Mouse (Mus musculus) ovary, postnatal 10 days (tissue): ENCODE measurements at regions not wholly inside any gene's neighbourhood (a gene's known extent, or its start where the extent isn't known, plus 50 kb on each side); places are given as distances from the start of the nearest gene placed in this dataset.
A peak's percentile ranks its signal among the peaks of the same experiment; 100 is the strongest.
"Not testable (repeated sequence)": the region's sequence is repeated elsewhere in the genome, so short reads cannot be mapped to it uniquely, and the experiment has no call there.

Source experiments
- DNase-seq: peaks from one replicate; pipeline ENCODE4 v3.0.0; 2022; ENCODE audit warnings: low spot score

DNA sequence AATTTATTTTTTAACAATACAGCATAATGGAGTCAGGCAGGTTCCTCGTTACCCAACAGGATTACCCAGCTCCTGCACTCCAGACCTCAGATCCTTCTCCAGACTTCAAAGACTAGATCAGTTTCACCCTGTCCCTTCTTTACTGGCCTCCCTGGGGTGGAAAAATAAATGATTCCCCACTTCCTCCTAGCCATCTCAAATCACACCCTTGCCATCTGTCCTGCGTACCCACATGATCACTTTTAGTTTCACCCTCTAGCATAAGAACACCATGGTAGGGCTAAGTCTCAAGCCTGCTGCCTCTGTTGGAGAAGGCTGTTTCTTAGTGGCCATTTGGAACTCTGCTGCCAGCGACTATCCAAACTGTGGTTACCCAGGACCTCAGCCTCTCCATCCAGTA lies 222.0 kb downstream of the Plxna1 start:
- no peak for DNase-seq

DNA sequence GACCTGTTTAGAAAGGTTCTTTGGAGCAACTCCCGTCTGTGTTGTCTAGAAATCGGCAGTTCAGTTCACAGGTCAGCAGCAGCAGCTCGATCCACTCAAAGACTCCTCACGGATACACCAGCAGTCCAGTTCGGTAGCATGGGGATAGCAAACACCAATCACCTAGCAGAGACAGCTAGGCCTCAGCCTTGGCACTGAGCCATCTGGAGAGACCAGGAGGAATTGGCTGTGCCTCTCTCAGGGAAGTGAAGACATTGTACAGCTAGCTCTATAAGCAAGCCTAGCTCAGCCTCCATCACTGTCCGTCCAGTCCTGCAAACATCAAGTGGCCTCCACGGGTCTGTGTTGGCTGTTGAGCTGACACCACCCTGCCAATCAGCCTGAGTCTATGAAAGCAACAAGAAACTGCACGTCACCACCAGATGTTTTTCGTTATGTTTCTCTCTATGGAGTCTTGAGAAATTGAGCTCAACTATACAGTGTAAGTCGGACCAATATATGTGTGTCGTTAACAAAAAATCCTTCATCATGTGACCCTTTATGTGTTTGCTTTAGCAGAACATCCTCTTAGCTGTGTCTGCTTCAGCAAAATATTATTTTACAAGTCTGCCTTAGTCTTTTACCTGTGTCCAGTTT lies 209.3 kb downstream of the Plxna1 start:
- DNase-seq: no peak

DNA sequence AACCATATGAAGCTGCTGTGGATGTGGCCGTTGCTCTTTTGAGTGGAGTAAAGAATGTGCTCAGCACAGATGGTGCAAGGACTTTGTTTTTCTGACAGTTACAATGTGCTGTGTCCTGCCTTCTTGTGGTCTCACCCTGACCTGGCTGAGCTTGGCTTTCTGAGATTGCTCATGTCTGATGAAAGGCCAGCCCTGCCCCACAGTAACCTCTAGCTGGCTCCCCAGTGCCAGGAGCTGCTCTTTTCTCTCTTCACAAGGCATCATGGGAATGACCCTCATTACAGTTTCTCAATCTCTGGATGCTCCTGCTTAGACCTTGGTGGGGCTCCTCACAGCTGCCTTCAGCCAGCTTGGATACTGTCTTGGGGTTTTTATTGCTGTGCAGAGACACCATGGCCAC lies 204.9 kb downstream of the Plxna1 start:
- DNase-seq: no peak

DNA sequence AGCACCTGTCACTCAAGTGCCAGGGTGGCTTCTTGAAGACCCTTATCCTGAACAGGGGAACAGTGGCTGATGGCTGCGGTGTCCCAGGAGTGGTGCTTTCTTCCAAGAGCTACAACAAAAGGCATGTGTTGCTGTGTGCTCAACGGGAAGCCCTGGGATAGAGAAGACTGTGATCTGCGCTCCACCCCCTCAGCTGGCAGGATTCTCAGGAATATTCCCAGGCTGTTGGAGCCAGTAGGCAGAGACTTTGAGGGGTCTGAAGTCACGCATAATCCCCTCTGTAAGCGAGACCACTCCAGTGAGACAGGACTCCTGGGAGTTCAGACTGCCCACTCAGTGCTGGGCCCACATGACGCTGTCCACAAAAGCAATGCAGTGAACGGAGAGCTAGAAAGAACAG lies 202.4 kb downstream of the Plxna1 start:
- no peak for DNase-seq

DNA sequence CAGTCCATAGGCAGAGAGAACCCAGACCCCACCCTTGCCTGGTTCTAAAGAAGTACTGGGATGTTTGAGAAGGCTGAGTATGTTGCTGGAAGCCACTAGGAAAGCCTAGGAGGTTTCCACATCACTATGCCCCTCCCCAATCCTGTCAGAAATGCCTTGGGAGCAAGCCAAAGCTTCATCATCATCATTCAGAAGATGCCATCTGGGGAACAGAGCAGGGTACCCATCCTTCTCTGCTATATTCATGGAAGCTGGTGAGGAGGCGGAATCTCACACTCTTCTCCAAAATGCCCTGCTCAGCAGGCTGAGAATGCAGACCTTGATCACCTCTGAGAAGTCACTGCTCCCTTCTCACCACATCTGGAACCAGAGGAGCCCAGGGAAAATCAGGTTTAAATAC lies 200.7 kb downstream of the Plxna1 start:
- DNase-seq: no peak

DNA sequence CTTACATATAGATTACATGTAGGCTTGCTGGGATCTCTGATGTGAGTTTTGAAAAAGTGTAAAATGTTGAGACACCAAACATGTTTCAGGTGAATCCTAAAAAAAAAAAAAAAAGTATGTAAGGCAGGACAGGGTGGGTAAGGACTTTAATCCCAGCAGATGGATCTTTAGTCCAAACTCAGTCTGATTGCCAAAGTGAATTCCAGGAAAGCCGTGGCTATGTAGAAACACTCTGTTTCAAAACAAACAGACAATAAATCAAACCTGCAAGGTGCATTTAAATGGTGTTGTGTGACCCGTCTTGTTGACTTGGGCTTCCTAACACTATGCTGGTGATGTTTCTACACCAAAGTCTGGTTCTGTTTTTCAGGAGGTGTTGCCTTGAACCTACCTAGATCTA lies 192.9 kb downstream of the Plxna1 start:
- DNase-seq: no peak

DNA sequence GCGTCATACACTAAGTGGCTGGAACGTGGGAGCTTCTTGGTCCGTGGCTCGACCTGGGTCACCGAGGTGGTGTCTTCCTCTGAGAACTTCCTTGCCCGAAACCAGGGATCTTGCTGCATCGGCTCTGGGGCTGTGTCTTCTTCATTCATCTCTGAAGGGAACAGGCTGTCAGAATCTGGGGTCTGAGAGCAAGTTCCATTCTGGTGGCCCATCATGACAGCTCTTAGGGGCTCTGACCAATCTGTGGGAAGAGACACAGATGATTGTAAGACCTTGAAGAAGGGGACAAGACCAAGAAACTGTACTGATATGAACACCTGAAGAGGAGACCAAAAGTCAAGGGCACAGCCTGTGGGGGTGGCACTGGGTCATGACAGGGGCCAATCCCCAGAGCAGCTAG lies 177.5 kb downstream of the Plxna1 start:
- not testable (repeated sequence) for DNase-seq

DNA sequence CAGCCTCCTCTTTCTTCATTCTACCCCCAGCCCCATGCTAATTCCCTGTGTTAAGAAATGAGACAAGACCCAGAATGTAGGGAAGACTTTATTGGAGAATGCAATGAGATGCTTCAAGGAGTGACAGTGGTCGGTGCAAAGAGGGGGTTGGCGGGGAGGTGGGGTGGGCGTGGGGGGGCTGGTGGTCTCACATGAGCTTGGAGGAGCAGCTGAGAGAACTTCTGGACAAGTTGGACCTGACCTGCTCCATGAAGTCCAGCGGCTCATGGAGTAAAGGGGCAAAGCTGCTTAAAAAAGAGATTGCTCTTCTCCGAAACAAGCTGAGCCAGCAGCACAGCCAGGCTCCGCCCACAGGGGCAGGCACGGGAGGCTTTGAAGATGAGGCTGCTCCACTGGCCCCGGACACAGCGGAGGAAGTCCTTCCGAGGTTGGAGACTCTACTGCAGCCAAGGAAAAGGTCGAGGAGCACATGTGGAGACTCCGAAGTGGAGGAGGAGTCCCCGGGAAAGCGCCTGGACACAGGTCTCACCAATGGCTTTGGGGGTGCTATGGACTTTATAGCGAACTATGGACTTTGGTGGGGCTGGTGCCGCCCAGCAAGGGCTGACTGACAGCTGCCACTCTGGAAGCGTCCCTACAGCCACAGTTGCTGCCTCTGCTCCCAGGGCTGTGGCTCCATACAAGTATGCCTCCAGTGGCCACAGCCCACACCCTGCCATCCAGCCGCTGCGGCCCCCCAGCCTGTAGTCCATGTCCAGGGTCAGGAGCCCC lies 161.7 kb downstream of the Plxna1 start:
- not testable (repeated sequence) for DNase-seq

DNA sequence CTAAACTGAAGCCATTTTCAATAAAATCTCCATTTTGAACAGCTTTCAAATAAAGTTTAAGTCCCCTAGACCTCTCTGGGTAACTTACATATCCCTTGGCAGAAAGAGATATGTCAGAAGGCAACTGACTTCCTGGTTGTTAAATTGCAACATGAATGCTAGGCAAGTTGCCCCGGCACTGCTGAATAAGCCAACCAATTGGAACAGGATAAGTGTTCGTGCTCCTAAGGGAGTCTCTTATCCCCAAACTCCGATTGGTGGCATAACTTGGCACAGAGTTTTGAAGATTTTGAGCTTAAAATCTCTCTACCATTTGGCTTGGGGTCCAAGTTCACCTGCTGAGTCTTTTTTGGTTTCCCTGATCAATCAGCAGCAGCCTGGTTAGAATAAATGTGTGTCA lies 147.4 kb downstream of the Plxna1 start:
- DNase-seq: no peak

DNA sequence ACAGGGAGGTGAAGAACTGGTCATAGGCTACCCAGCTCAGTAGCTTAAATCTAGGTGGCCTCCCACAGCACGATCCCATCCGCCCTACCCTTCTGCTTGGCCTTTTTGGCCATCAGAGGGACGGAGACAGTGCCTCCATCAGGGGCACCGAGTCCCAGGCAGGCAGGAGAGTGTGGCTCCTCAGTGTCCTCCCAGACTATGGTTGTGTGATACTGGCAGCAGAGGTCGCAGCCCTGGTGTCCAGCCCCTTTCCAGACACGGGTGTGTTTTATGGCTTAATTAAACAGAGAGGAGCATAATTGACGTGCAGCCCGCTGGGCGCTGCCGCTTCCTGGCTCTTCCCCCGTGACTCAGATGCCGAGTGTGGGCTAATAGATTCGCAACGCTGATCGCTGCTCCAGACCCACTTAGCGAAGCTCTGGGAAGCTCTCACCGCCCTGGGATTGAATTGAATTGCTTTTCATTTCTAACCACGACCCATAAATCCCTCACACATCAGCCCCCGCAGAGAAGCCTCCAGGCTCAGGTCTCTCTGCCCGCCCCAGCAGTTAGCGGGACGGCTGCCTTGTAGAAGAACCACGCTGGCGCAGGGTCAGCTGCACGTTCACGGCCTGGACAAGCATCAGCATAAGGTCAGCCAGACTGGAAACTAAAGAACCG lies 126.9 kb downstream of the Plxna1 start:
- no peak for DNase-seq

DNA sequence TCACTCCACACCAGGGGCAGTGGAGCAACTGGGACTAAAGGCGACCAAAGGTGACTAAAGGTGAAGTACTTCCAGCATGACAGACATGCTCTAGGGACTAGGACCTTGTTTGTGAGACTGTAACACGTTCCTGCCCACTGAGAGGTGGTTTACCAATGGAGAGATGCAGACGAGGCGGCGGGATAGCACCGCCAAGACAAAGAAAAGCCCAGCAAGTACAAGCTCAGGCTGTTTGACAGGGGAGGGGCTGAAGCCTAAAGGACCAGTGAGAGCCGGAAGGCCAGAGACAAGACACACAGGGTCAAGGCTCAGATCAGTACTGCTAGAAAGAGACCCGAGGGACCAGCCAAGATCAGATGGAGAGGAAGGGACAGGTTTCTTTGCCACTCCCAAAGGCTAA lies 126.2 kb downstream of the Plxna1 start:
- DNase-seq: no peak

DNA sequence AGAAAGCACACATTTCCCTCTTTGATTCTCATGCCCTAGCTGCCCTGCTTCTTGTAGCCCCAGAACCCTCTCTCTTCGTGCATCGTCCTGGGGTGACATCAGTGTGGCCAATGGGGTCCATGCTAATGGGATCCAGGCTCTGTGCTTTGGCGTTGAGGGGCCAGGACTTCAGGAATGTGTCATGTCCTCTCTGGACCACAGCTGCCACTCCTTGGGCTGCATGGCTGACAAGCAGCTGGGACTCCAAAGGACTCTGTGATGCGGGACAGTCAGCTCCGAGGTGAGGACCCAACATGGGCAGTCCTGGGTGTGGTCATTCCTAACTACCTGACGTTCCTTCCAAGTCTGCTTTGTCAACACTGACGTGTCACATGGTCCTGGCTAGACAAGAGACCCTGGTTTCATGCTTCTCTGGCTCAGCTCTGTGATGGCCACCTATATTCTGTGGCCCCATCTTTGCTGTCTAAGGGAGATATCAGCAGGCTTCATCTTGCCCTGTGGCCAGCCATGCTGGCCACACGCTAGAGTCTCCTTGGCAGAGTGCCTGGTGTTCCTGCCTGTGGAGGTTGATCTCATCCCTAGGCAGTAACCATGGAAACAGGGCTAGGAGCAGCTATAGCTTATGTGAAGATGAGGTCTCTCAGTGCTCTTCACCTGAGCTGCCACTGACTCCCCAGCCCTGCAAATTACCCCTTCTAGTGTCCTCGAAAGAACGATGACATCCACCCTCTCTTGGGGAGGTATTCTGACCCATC lies 125.4 kb downstream of the Plxna1 start:
- DNase-seq: no peak

DNA sequence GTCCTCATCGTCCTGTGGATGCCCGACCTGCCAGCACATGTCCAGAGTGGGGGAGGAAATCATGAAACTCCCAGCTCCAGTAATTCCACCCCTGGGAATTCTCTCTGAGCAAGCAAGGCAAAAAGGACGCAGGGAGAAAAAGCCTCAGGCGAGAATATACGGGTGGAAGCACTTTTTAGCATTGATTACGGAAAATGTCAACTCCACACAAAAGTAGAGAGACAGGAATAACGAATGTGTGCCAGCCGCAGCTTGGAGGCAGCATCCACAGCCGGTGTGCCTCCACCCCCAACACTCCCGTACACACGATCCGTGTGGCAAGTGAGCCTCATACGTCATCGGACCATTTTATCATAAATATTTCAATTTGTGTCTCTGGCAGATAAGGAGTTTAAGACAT lies 123.5 kb downstream of the Plxna1 start:
- DNase-seq: no peak

DNA sequence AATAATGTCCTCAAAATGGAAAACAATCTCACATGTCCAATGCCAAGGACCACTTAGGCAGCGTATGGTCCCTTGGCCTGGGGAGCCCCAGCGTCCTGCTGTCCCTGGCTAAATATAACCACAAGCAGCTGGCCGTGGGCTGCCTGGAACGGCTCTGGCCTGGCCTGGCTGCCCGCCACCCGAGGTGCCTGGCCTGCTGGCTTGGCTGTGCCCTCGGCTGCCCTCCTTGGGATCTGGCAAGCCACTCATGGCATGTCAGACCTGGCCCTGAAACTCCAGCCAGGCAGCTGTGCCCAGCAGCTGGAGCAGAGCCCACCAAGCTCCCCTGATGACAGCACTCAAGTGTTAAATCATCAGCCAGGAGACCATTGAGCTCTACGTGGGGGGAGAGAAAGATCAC lies 122.9 kb downstream of the Plxna1 start:
- peak; percentile 31 for DNase-seq

DNA sequence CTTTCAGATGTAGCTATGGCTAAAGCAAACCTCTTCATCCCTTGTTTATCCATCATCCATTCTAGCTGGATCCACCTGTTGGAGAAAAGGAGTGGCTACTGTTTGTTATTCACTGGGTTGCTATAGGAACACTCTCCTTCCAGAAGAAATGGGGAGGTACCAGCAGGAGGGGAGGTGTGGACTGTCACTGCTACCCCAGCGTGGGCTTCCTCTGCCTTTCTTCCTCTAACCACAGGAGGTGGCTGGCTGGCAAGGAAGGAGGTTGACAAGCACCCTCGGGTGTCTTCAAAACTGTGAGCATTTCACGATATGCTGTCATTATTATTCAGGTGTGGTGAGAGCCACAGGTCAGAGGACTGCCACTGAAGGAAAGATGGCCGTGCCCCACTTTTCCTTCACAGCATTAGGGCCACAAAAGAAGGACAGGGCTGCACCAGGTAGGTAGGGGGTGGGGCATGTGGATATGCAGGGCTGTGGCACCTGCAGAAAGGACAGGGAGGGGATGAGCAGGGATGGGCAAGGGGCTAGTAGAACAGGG lies 122.2 kb downstream of the Plxna1 start:
- no peak for DNase-seq

DNA sequence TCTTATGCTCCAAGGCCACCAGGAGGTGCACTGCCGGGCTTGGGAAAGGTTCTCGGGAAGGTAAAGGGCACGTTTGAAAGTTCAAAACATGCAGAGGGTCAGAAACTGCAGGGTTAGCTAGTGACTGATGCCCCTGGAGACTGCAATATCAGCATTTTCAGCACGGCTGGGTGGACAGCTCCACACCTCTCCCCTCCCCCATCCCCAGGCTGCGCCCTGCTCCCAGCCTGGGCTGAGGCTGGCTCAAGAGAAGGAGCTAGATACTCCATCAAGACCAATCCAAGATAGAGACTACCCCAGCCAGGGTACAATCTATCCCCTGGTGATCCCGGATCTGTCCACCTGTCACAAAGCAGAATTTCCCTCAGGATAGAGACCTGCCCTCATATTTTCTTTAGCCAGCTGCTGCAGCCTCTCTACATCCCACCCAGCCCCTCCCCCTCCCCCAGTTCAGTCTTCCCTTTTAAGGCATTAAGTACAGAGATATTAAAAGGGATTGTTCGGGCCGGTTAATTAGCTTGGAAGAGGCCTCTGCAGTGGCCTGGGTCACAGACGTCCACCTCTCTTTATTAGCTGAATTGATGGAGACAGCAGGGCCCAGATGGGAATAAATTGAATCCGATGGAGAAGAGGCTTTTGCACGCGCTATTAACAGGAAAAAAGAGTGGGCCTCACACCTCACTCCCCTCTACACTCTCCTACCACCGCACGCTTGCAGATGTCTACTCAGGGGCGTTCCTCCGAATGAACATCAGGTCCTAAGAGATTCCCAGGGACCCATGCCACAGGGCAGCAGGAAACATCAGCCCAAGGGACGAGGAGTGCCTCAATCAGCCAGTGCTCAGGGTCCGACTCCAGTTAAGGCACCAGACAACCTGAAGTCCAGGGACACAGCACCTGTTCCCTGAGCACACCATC lies 119.8 kb downstream of the Plxna1 start:
- DNase-seq: peak; percentile 31

DNA sequence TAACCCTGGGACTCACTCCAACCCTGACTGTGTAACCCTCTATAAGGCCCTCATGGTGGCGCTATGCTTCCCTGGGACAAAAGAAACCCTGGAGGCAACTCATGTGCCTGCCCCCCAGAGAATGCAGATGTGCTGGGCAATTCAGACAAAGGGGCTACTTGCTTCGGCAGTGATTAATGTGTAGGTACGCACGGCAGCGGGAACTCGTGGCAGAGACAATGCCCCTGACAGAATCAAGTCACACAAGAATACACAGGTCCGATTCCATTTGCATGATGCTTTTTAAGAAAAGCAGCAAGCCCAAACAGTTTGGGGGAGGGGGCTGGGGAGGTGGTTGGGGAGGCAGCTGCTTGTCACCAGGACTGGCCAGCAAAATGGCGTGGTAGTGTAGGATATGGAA lies 116.9 kb downstream of the Plxna1 start:
- DNase-seq: no peak

DNA sequence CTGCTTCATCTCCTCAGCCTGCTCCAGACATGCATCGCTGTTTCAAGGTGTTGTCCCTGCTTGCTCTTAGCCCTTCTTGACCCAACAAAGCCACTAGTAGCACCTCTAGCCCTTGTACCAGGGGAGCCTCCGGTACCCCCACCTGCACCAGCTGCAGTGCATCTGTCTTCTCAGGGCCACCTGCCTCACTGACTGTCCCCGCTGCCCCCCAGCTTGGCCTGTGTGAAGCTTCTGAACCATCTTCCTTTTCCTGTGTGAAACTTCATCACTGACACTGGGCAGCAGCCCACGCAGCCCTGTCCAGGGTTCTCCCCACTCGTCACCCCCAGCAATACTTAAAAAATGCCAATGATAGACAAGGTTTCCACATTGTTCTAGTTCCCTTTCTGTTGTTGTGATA lies 116.2 kb downstream of the Plxna1 start:
- DNase-seq: no peak

DNA sequence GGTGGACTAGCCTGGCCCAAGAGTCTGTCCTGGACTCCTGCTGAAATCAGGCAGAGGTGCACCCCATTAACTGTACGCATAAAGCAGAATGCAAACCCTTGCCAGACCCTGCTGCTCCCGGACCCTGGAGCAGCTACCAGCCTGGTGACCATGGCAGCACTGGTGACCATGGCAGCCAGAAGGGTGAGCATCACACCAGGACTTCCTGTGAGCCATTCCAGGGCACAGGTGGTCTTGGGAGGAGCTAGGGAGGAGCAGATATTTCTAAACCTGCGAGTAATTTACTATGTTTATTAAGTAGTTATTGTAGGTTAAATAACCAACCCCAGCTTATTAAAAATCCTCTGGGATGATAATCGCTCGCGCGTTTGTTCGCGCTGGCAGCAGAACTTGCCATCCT lies 113.8 kb downstream of the Plxna1 start:
- DNase-seq: no peak

DNA sequence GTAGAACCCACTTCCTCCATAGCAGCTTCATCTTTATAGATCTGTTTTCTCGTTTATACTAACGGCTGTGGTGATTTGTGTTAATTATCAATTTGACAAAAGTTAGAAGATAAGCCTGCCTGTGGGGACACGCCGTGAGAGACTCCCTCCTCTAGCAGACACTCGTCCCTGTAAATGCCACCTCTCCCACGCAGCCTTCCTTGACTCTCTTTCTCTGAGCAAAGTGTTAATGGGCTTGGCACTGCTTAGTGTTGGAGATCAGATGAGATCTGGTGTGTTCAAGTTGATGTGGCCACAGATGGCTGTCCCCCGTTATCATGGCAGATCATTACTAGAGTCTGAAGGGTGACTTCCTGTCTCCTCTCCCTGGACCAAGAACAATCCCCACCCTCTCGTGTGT lies 113.1 kb downstream of the Plxna1 start:
- no peak for DNase-seq

DNA sequence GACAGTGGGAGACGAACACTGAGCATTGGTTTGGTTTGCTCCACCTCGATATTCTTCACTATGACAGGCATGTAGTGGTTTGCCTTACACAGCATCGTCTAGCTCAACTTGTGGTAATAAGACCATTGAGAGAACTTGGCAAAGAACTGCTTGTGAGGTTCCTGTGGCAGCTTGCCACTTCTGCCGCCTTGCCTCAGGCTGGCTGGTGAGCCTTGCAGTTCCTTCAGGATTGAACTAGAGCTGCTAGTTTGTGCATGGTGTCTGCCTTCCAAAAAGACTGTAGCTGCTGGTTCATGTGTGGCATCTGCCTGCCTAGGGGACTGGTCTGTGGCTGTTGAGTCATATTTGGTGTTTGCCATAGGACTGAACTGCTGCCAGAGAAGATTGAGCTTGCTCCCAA lies 110.8 kb downstream of the Plxna1 start:
- no peak for DNase-seq
